Mouse (Mus musculus) testis, adult 2 months (tissue): ENCODE measurements around the gene 4930470P17Rik. TPM values are rescaled to one million over a fixed set of nuclear protein-coding genes. Genes with fewer than 3 reads are reported as not detected.
"Not testable (repeated sequence)": the region's sequence is repeated elsewhere in the genome, so short reads cannot be mapped to it uniquely, and the experiment has no call there.

Source experiments
- H3K27ac ChIP-seq: fragments of 200-500 bp; 2 replicates; pipeline ENCODE4 v1.5.1; 2012; ENCODE audit warnings: low read depth, low read length; ENCODE audit not compliant: control insufficient read depth, insufficient read depth
- H3K27me3 ChIP-seq: fragments of 200-500 bp; 2 replicates; pipeline ENCODE4 v1.6.1; 2012; ENCODE audit warnings: mild to moderate bottlenecking, low read length, moderate library complexity; ENCODE audit not compliant: control insufficient read depth, insufficient read depth
- H3K36me3 ChIP-seq: fragments of 200-500 bp; 2 replicates; pipeline ENCODE4 v1.6.1; 2012; ENCODE audit warnings: mild to moderate bottlenecking, low read length; ENCODE audit not compliant: control insufficient read depth, insufficient read depth
- H3K4me1 ChIP-seq: fragments of 200-500 bp; 2 replicates; pipeline ENCODE4 v1.6.1; 2012; ENCODE audit warnings: low read length; ENCODE audit not compliant: control insufficient read depth, insufficient read depth
- H3K4me3 ChIP-seq: fragments of 200-500 bp; 2 replicates; pipeline ENCODE4 v1.5.1; 2012; ENCODE audit warnings: low read depth, mild to moderate bottlenecking, low read length, moderate library complexity, mixed read lengths; ENCODE audit not compliant: control insufficient read depth
- CTCF ChIP-seq: fragments of 200-500 bp; IDR thresholded peaks from 2 replicates; pipeline ENCODE4 v1.5.1; 2012; ENCODE audit warnings: low read depth, mild to moderate bottlenecking, inconsistent platforms, low read length, moderate library complexity; ENCODE audit not compliant: control insufficient read depth, insufficient read depth, insufficient replicate concordance
- POLR2A ChIP-seq: fragments of 200-500 bp; IDR thresholded peaks from 2 replicates; pipeline ENCODE4 v1.6.1; 2012; ENCODE audit warnings: low read depth, mild to moderate bottlenecking, inconsistent platforms, low read length, moderate library complexity; ENCODE audit not compliant: control insufficient read depth
- polyA plus RNA-seq: library from polyadenylated mRNA; depleted of rRNA; stranded (reverse); fragments of >200 nt; gene quantifications from 2 replicates; pipeline ENCODE4 v1.2.3, GENCODE M21; 2012

4930470P17Rik gene
- polyA plus RNA-seq, 1 experiment: 2.9 TPM

DNA sequence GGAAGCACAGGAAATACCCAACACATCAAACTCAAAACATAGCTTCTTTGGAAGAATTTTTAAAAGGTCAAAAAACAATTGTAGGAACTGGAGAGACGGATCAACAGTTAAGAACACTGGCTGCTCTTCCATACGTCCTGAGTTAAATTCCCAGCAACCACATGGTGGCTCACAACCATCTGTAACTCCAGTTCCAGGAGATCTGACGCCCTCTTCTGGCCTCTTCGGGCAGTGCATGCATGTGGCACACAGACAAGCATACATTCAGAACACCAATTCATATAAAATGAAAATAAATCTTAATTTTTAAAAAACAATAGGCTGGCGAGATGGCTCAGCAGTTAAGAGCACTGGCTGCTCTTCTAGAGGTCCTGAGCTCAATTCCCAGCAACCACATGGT is 10.0 kb upstream of the 4930470P17Rik start:
- not testable (repeated sequence) for H3K36me3 ChIP-seq, H3K4me1 ChIP-seq, H3K27ac ChIP-seq, H3K27me3 ChIP-seq
- peak overlapping the region; percentile 34 for H3K4me3 ChIP-seq
- TF ChIP-seq CTCF: peak; percentile 30; the same call in 1 of the 2 replicates

DNA sequence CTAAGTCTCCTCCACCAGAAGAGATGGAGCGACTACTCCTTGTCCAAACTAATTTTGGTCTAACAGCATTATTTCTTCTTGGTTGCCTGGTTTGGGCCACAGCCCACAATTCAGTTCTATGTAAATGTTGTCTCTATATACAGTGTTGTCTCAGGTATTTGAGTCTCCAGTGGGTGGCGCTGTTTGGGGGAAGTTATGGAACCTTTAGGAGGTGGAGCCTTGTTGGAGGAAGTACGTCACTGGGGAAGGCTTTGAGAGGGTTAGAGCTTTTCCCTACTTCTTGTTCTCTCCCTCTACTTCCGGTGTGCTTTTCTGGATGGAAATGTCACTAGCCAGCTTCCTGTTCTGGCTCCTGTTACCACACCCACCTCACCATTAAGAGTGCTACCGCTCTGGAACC is 646 bp downstream of the 4930470P17Rik start:
- Histone ChIP-seq H3K4me1 (peaks cover 4% of the 10 kb centered on the region), H3K27me3 (no peaks in the 10 kb centered on the region), H3K36me3 (no peaks in the 10 kb centered on the region), H3K4me3 (peak overlapping the region; percentile 77), H3K27ac (no peak overlapping the region)
- no peak for TF ChIP-seq POLR2A
- peak; percentile 19; the same call in 1 of the 2 replicates for TF ChIP-seq CTCF

DNA sequence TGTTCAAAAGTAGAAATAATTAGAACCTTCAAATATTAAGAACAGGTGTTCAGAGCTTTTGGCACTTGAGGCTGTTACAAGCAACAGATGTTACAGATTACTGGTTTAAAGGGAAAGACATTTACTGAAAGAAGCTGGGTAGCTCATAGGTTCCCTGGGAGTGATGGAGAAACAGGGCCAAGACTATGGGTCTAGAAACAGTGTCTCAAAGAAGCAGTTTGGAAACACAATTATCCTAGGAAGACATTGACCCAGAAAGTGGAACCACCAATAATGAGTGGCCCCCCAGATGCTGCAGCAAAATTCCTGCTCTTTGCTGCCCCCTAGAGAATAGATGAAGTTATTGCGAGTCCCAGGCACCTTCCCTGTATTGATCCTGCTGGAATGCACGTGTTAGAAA is 4.2 kb downstream of the 4930470P17Rik start:
- H3K27ac ChIP-seq: no peak overlapping the region
- TF ChIP-seq POLR2A (no peak), CTCF (no peak)
- H3K4me1 ChIP-seq: peaks cover 4% of the 10 kb centered on the region
- no peak overlapping the region for H3K4me3 ChIP-seq
- H3K36me3 ChIP-seq: no peaks in the 10 kb centered on the region
- no peaks in the 10 kb centered on the region for H3K27me3 ChIP-seq

DNA sequence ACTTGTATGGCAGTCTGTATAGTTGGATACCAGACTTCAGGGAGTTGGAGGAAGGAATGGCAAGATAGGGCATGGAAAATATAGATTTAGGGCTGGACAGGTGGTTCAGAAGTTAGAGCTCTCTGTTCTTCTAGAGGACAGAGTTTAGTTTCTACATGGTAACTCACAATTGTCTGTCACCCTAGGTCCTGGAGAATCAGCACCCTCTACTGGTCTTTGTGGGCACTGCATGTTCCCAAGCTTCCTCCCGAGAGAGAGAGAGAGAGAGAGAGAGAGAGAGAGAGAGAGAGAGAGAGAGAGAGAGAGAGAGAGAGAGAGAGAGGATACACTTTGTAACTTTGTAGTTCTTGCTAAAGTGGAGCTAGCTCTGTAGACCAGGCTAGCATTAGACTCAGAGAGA is 5.1 kb downstream of the 4930470P17Rik start:
- H3K4me3 ChIP-seq: no peak overlapping the region
- no peak overlapping the region for H3K27ac ChIP-seq
- peaks cover 4% of the 10 kb centered on the region for H3K4me1 ChIP-seq
- H3K27me3 ChIP-seq: no peaks in the 10 kb centered on the region
- H3K36me3 ChIP-seq: no peaks in the 10 kb centered on the region
- no peak for TF ChIP-seq CTCF
- TF ChIP-seq POLR2A: no peak

DNA sequence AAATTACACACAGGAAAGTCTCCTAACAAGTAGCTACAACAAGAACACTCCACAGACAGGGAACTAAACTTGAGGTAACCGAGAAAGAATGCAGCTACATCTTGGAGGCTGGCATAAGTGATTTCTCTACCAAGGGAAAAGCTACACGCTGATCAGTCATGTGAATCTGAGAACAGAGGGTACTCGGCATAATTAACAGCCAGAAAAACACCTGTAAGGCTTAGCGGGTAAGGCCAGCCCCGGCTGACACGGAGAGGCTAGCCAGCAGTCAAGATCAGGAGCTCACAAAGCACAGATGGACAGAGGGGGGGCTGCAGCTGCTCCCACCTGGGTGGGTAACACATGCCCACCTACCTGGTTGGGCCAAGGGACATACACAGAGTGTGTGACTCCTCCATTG is 9.7 kb downstream of the 4930470P17Rik start:
- H3K27me3 ChIP-seq: no peaks in the 10 kb centered on the region
- no peaks in the 10 kb centered on the region for H3K4me1 ChIP-seq
- H3K27ac ChIP-seq: no peak overlapping the region
- no peak overlapping the region for H3K4me3 ChIP-seq
- TF ChIP-seq CTCF (no peak), POLR2A (no peak)
- H3K36me3 ChIP-seq: no peaks in the 10 kb centered on the region

DNA sequence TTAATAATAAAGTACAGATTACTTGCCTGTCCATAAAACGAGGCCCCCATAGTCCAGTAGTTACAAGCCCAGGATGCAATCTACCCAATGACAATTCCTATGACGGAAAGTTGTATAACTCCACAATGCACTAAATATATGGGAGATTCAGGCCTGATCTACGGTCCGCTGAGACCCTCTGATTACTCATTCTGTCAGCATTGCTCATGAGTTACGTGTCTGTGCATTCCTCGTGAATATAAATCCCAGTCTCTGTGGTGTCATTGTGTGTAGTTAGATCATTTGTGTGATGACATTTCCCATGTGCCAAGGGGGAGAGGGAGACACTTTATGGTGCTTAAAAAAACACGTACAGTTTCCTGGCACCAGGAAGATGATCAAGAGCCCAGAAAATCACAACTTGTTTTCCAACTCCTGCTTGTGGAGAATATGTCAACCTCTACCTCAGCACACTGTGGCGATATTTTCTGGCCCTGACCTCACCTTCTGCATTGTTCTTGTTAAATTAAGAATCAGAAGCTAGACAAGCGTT is 13.4 kb downstream of the 4930470P17Rik start:
- no peaks in the 10 kb centered on the region for H3K36me3 ChIP-seq
- no peaks in the 10 kb centered on the region for H3K27me3 ChIP-seq
- H3K4me3 ChIP-seq: no peak overlapping the region
- no peak for TF ChIP-seq CTCF
- TF ChIP-seq POLR2A: no peak
- H3K4me1 ChIP-seq: no peaks in the 10 kb centered on the region
- no peak overlapping the region for H3K27ac ChIP-seq

DNA sequence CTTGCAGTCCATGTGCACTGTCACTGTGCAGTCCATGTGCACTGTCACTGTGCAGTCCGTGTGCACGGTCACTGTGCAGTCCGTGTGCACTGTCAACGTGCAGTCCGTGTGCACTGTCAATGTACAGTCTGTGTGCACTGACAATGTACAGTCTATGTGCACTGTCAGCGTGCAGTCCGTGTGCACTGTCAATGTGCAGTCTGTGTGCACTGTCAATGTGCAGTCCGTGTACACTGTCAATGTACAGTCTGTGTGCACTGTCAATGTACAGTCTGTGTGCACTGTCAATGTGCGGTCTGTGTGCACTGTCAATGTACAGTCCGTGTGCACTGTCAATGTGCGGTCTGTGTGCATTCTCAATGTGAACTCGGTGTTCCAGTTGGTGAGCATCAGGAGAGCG is 17.1 kb downstream of the 4930470P17Rik start:
- no peaks in the 10 kb centered on the region for H3K4me1 ChIP-seq
- peak; percentile 17; the same call in 1 of the 2 replicates for TF ChIP-seq CTCF
- no peak; the same call in 1 of the 2 replicates for TF ChIP-seq POLR2A
- no peaks in the 10 kb centered on the region for H3K36me3 ChIP-seq
- no peak overlapping the region for H3K27ac ChIP-seq
- no peak overlapping the region for H3K4me3 ChIP-seq
- no peaks in the 10 kb centered on the region for H3K27me3 ChIP-seq

DNA sequence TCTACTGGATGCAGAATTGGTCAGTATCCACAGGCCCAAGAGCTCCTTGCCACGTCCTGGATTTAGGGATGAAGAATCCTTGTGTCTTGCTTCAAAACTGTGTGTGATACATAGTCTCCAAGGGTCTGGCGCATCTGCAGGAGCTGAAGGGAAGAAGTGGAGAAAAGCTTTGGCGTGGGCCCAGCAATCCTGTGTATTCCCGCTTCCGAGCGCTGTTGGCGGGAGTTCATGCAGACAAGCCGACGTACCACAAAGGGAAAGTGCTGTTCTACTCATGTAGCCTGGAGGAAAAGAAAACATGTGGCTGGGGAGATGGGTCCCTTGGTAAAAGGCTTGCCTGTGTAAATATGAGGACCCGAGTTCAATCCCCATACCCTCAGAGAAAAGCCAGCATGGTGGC is 22.3 kb downstream of the 4930470P17Rik start:
- TF ChIP-seq CTCF (no peak), POLR2A (no peak)
- H3K4me1 ChIP-seq: no peaks in the 10 kb centered on the region
- H3K27me3 ChIP-seq: no peaks in the 10 kb centered on the region
- no peak overlapping the region for H3K4me3 ChIP-seq
- no peaks in the 10 kb centered on the region for H3K36me3 ChIP-seq
- H3K27ac ChIP-seq: no peak overlapping the region
